Mouse (Mus musculus) effector memory CD4-positive, alpha-beta T cell, adult 7 months (primary cell): Measurements from ENCODE around the gene Them7. TPM values are rescaled to one million over a fixed set of nuclear protein-coding genes. Genes with fewer than 3 reads are reported as not detected.

Experiments used
- polyA plus RNA-seq: library from polyadenylated mRNA; unstranded; fragments of 100-300 nt; shearing (Covaris generic); gene quantifications from one replicate; pipeline ENCODE4 v1.2.1, GENCODE M21; 2017

Them7 gene
- polyA plus RNA-seq, result 0.57 TPM

DNA sequence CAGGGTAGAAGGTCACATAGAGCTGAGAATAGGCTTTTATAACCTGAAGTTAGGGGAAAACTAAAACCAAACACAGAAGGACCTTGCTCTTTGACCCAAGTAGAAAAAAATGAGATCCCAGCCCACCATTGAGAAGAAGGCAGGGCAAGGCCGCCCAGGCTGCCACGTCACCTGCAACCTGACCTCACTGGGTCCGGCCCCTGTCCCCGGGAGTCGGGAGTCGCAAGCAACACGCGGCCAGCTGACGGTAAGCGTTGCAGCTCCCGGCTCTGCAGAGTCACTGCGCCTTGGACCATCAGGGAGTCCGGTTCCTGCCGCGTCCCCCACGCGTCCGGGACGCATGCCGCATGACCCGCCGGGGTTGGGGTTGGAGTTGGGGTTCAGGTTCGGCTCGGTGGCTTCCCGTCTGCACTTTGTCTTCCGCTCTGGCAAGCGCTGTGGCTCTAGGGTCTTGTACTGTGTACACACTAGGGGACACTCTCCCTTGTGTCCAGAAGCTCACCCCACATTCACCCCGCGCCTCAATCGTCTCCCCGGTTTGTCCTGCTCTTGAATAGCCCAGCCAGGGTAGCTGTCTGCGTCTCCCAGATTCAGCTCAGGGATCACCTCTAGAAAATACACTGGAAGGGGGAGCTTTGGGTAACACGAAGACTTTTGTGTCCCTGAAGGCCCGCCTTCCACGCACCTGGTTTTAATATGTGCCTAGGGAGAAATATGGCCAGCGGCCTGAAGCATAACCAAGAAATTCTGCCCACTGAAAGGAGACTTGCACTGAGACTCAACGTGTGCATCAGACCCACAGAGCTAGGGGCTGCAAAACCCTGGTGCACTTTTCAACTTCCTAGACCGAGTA lies at the start of gene Them7:
Gene Them7, plus strand, starts transcription at position 187 of the 853 bp plus-strand sequence.

GRCm38 (mm10) chr2:105399085-105399891 lies 175.2 kb downstream of the Them7 start, which contains the start of gene Rcn1:
Rcn1 (minus strand) TSS chr2:105399319.

Other genes with a start within 250 kb of the Them7 start
- gene Eif3m, start 207.2 kb upstream of the Them7 start, polyA plus RNA-seq, result 214 TPM
- gene Gm11060, start 132.3 kb upstream of the Them7 start, polyA plus RNA-seq, result not detected
- gene Wt1, start 97.8 kb upstream of the Them7 start, polyA plus RNA-seq, result not detected
- gene Rcn1, start 175.0 kb downstream of the Them7 start, polyA plus RNA-seq, result 22.0 TPM